Mouse (Mus musculus): ENCODE data around the gene Ecd. TPM values are rescaled to one million over a fixed set of nuclear protein-coding genes. Genes with fewer than 3 reads are reported as not detected.

The Ecd gene
- polyA plus RNA-seq, 1 experiment from 2014 or later = 51.6 TPM

GRCm38 (mm10) chr14:20370798-20371197 lies 22.9 kb upstream of the Ecd start:
- ATAC-seq (ENCODE audit: low FRiP score) = no peak
- Histone ChIP-seq H3K4me1 (replicated peaks) (no peaks in the 10 kb centered on the region), H3K9me3 (no peaks in the 10 kb centered on the region), H3K36me3 (peaks cover 80% of the 10 kb centered on the region), H3K9ac (no peak overlapping the region), H3K4me3 (no peak overlapping the region), H3K4me2 (no peak overlapping the region), H3K27me3 (no peaks in the 10 kb centered on the region), H3K27ac (no peak overlapping the region)
- 89% methylated on average over 7 of the region's 7 CpGs for WGBS

- no peak overlapping the region for H3K9ac ChIP-seq
- no peaks in the 10 kb centered on the region for H3K27me3 ChIP-seq
- H3K27ac ChIP-seq = no peak overlapping the region
- 97% methylated on average over 3 of the region's 3 CpGs for WGBS
- no peak for ATAC-seq (ENCODE audit: low FRiP score)
- H3K9me3 ChIP-seq = no peaks in the 10 kb centered on the region
- H3K4me3 ChIP-seq = no peak overlapping the region
- no peaks in the 10 kb centered on the region for H3K4me1 ChIP-seq (replicated peaks)
- peaks cover 84% of the 10 kb centered on the region for H3K36me3 ChIP-seq
- no peak overlapping the region for H3K4me2 ChIP-seq
Observed at GRCm38 (mm10) chr14:20368271-20368670, 20.4 kb upstream of the Ecd start.

- H3K9me3 ChIP-seq = no peaks in the 10 kb centered on the region
- no peaks in the 10 kb centered on the region for H3K27me3 ChIP-seq
- no peak overlapping the region for H3K4me3 ChIP-seq
- no peak for ATAC-seq (ENCODE audit: low FRiP score)
- WGBS = 95% methylated on average over 4 of the region's 4 CpGs
- no peak overlapping the region for H3K4me2 ChIP-seq
- H3K9ac ChIP-seq = no peak overlapping the region
- peaks cover 85% of the 10 kb centered on the region for H3K36me3 ChIP-seq
- no peak overlapping the region for H3K27ac ChIP-seq
- no peaks in the 10 kb centered on the region for H3K4me1 ChIP-seq (replicated peaks)
Observed at GRCm38 (mm10) chr14:20363230-20363629, 15.3 kb upstream of the Ecd start.

GRCm38 (mm10) chr14:20347441-20347990 lies 405 bp downstream of the Ecd start:
- no peaks in the 10 kb centered on the region for H3K9me3 ChIP-seq
- H3K36me3 ChIP-seq = peaks cover 38% of the 10 kb centered on the region
- H3K4me2 ChIP-seq = peak overlapping the region; percentile 78
- 7% methylated on average over 15 of the region's 15 CpGs for WGBS
- peak overlapping the region; percentile 95 for H3K9ac ChIP-seq
- ATAC-seq (ENCODE audit: low FRiP score) = peak; percentile 53
- peak overlapping the region; percentile 85 for H3K4me3 ChIP-seq
- peaks cover 34% of the 10 kb centered on the region for H3K4me1 ChIP-seq (replicated peaks)
- no peaks in the 10 kb centered on the region for H3K27me3 ChIP-seq
- H3K27ac ChIP-seq = peak overlapping the region; percentile 96

GRCm38 (mm10) chr14:20345885-20346284 lies 2.0 kb downstream of the Ecd start:
- no peak overlapping the region; the same call in 1 of the 2 replicates for H3K9ac ChIP-seq
- no peak overlapping the region for H3K4me3 ChIP-seq
- H3K36me3 ChIP-seq = peaks cover 39% of the 10 kb centered on the region
- peaks cover 34% of the 10 kb centered on the region for H3K4me1 ChIP-seq (replicated peaks)
- no peak for ATAC-seq (ENCODE audit: low FRiP score)
- WGBS = 89% methylated on average over 9 of the region's 9 CpGs
- no peaks in the 10 kb centered on the region for H3K27me3 ChIP-seq
- no peaks in the 10 kb centered on the region for H3K9me3 ChIP-seq
- no peak overlapping the region for H3K4me2 ChIP-seq
- H3K27ac ChIP-seq = no peak overlapping the region

- ATAC-seq (ENCODE audit: low FRiP score) = no peak
- Histone ChIP-seq H3K4me1 (replicated peaks) (peaks cover 8% of the 10 kb centered on the region; the same call in 1 of the 2 replicates), H3K4me2 (no peak overlapping the region), H3K27me3 (no peaks in the 10 kb centered on the region), H3K4me3 (no peak overlapping the region), H3K36me3 (peaks cover 63% of the 10 kb centered on the region), H3K9ac (no peak overlapping the region), H3K9me3 (no peaks in the 10 kb centered on the region), H3K27ac (no peak overlapping the region)
- 85% methylated on average over 7 of the region's 7 CpGs for WGBS
Observed at GRCm38 (mm10) chr14:20340866-20341265, 7.1 kb downstream of the Ecd start.

- H3K27ac ChIP-seq = no peak overlapping the region
- H3K4me1 ChIP-seq (replicated peaks) = peaks cover 1% of the 10 kb centered on the region; the same call in 1 of the 2 replicates
- no peaks in the 10 kb centered on the region for H3K9me3 ChIP-seq
- 83% methylated on average over 8 of the region's 8 CpGs for WGBS
- peaks cover 65% of the 10 kb centered on the region for H3K36me3 ChIP-seq
- H3K4me2 ChIP-seq = no peak overlapping the region
- H3K4me3 ChIP-seq = no peak overlapping the region
- ATAC-seq (ENCODE audit: low FRiP score) = no peak
- H3K27me3 ChIP-seq = no peaks in the 10 kb centered on the region
- H3K9ac ChIP-seq = no peak overlapping the region
Observed at GRCm38 (mm10) chr14:20340149-20340548, 7.8 kb downstream of the Ecd start.

GRCm38 (mm10) chr14:20339415-20339814 lies 8.5 kb downstream of the Ecd start:
- no peaks in the 10 kb centered on the region for H3K4me1 ChIP-seq (replicated peaks)
- H3K36me3 ChIP-seq = peaks cover 61% of the 10 kb centered on the region
- H3K4me3 ChIP-seq = no peak overlapping the region
- H3K27ac ChIP-seq = no peak overlapping the region
- H3K9ac ChIP-seq = no peak overlapping the region
- no peak overlapping the region for H3K4me2 ChIP-seq
- 96% methylated on average over 5 of the region's 5 CpGs for WGBS
- H3K9me3 ChIP-seq = no peaks in the 10 kb centered on the region
- H3K27me3 ChIP-seq = no peaks in the 10 kb centered on the region
- ATAC-seq (ENCODE audit: low FRiP score) = no peak

- Histone ChIP-seq H3K4me2 (no peak overlapping the region), H3K9me3 (no peaks in the 10 kb centered on the region), H3K4me3 (no peak overlapping the region), H3K27me3 (no peaks in the 10 kb centered on the region), H3K36me3 (peaks cover 85% of the 10 kb centered on the region), H3K27ac (no peak overlapping the region), H3K4me1 (replicated peaks) (no peaks in the 10 kb centered on the region), H3K9ac (no peak overlapping the region)
- ATAC-seq (ENCODE audit: low FRiP score) = no peak
- 96% methylated on average over 4 of the region's 4 CpGs for WGBS
Observed at GRCm38 (mm10) chr14:20331316-20331715, 16.6 kb downstream of the Ecd start.

GRCm38 (mm10) chr14:20328474-20328873 lies 19.4 kb downstream of the Ecd start:
- no peak overlapping the region for H3K4me3 ChIP-seq
- H3K36me3 ChIP-seq = peaks cover 85% of the 10 kb centered on the region
- H3K4me1 ChIP-seq (replicated peaks) = no peaks in the 10 kb centered on the region
- no peaks in the 10 kb centered on the region for H3K9me3 ChIP-seq
- 79% methylated on average over 9 of the region's 9 CpGs for WGBS
- ATAC-seq (ENCODE audit: low FRiP score) = no peak
- no peak overlapping the region for H3K27ac ChIP-seq
- no peak overlapping the region for H3K9ac ChIP-seq
- no peaks in the 10 kb centered on the region for H3K27me3 ChIP-seq
- no peak overlapping the region for H3K4me2 ChIP-seq

GRCm38 (mm10) chr14:20324196-20324595 lies 23.7 kb downstream of the Ecd start:
- WGBS = 97% methylated on average over 9 of the region's 9 CpGs

GRCm38 (mm10) chr14:20319420-20319819 lies 28.5 kb downstream of the Ecd start:
- WGBS = 78% methylated on average over 3 of the region's 3 CpGs
- Histone ChIP-seq H3K36me3 (peaks cover 60% of the 10 kb centered on the region), H3K4me2 (no peak overlapping the region), H3K4me1 (replicated peaks) (no peaks in the 10 kb centered on the region), H3K27ac (no peak overlapping the region), H3K9me3 (no peaks in the 10 kb centered on the region), H3K27me3 (no peaks in the 10 kb centered on the region), H3K4me3 (no peak overlapping the region), H3K9ac (no peak overlapping the region)
- ATAC-seq (ENCODE audit: low FRiP score) = no peak

More at GRCm38 (mm10) chr14:20324196-20324595, 23.7 kb downstream of the Ecd start:
- no peak overlapping the region for H3K4me3 ChIP-seq
- H3K9ac ChIP-seq = no peak overlapping the region
- H3K36me3 ChIP-seq = peaks cover 84% of the 10 kb centered on the region
- no peak overlapping the region for H3K27ac ChIP-seq
- no peak for ATAC-seq (ENCODE audit: low FRiP score)
- H3K9me3 ChIP-seq = no peaks in the 10 kb centered on the region
- H3K27me3 ChIP-seq = no peaks in the 10 kb centered on the region
- no peak overlapping the region for H3K4me2 ChIP-seq
- no peaks in the 10 kb centered on the region for H3K4me1 ChIP-seq (replicated peaks)

- Histone ChIP-seq H3K27ac (no peak overlapping the region), H3K9me3 (no peaks in the 10 kb centered on the region), H3K36me3 (peaks cover 37% of the 10 kb centered on the region), H3K9ac (no peak overlapping the region), H3K4me1 (replicated peaks) (no peaks in the 10 kb centered on the region), H3K27me3 (no peaks in the 10 kb centered on the region), H3K4me2 (no peak overlapping the region), H3K4me3 (no peak overlapping the region)
- 91% methylated on average over 1 of the region's 1 CpGs for WGBS
- no peak for ATAC-seq (ENCODE audit: low FRiP score)
Observed at GRCm38 (mm10) chr14:20315137-20315536, 32.8 kb downstream of the Ecd start.

Measured in hindbrain, embryonic 13.5 days (tissue).